Mouse (Mus musculus): Measurements from ENCODE around the gene Syne4. TPM values are rescaled to one million over a fixed set of nuclear protein-coding genes. Genes with fewer than 3 reads are reported as not detected.

Gene Syne4
- total RNA-seq, 2 experiments from 2014 or later: 9.4 to 14.2 TPM

- peak; percentile 53 to 77 for DNase-seq (ENCODE audit: low spot score in 2 of 2)
- no peak overlapping the region for H3K4me3 ChIP-seq
- peak overlapping the region; percentile 70 for H3K27ac ChIP-seq
- no peak for TF ChIP-seq CTCF (conservative IDR thresholded peaks at IDR 0.05)
Observed at GRCm38 (mm10) chr7:30324300-30324944, 9.8 kb downstream of the Syne4 start.

GRCm38 (mm10) chr7:30325364-30325763 is 10.8 kb downstream of the Syne4 start:
- TF ChIP-seq CTCF (conservative IDR thresholded peaks at IDR 0.05): peak; percentile 65
- no peak overlapping the region for H3K4me3 ChIP-seq
- no peak for DNase-seq (ENCODE audit: low spot score in 2 of 2)
- H3K27ac ChIP-seq: no peak overlapping the region; the same call in 1 of the 2 replicates

- DNase-seq (ENCODE audit: low spot score in 2 of 2): no peak
- H3K27ac ChIP-seq: no peak overlapping the region
- no peak overlapping the region for H3K4me3 ChIP-seq
- no peak for TF ChIP-seq CTCF (conservative IDR thresholded peaks at IDR 0.05)
Observed at GRCm38 (mm10) chr7:30326427-30326826, 11.8 kb downstream of the Syne4 start.

GRCm38 (mm10) chr7:30327140-30327539 is 12.5 kb downstream of the Syne4 start:
- TF ChIP-seq CTCF (conservative IDR thresholded peaks at IDR 0.05): no peak
- DNase-seq (ENCODE audit: low spot score in 2 of 2): no peak
- Histone ChIP-seq H3K4me3 (no peak overlapping the region), H3K27ac (peak overlapping the region; percentile 6; the same call in 1 of the 2 replicates)

GRCm38 (mm10) chr7:30328379-30328778 is 13.8 kb downstream of the Syne4 start:
- no peak overlapping the region for H3K27ac ChIP-seq
- DNase-seq (ENCODE audit: low spot score in 2 of 2): no peak
- H3K4me3 ChIP-seq: no peak overlapping the region
- no peak for TF ChIP-seq CTCF (conservative IDR thresholded peaks at IDR 0.05)

- peak overlapping the region; percentile 43 for H3K4me3 ChIP-seq
- peak; percentile 95 for TF ChIP-seq CTCF (conservative IDR thresholded peaks at IDR 0.05)
- peak overlapping the region; percentile 83 for H3K27ac ChIP-seq
- peak; percentile 91 to 96 for DNase-seq (ENCODE audit: low spot score in 2 of 2)
Observed at GRCm38 (mm10) chr7:30331887-30332286, 17.3 kb downstream of the Syne4 start.

- peak overlapping the region; percentile 53 for H3K27ac ChIP-seq
- no peak for TF ChIP-seq CTCF (conservative IDR thresholded peaks at IDR 0.05)
- DNase-seq (ENCODE audit: low spot score in 2 of 2): no peak
- peak overlapping the region; percentile 43; the same call in 1 of the 2 replicates for H3K4me3 ChIP-seq
Observed at GRCm38 (mm10) chr7:30332622-30333259, 18.1 kb downstream of the Syne4 start.

- no peak for TF ChIP-seq CTCF (conservative IDR thresholded peaks at IDR 0.05)
- peak in 1 of 2 experiments; percentile 48 for DNase-seq (ENCODE audit: low spot score in 2 of 2)
- H3K27ac ChIP-seq: peak overlapping the region; percentile 58
- H3K4me3 ChIP-seq: no peak overlapping the region
Observed at GRCm38 (mm10) chr7:30333436-30333835, 18.8 kb downstream of the Syne4 start.

- H3K4me3 ChIP-seq: no peak overlapping the region
- H3K27ac ChIP-seq: no peak overlapping the region
- no peak for DNase-seq (ENCODE audit: low spot score in 2 of 2)
- TF ChIP-seq CTCF (conservative IDR thresholded peaks at IDR 0.05): no peak
Observed at GRCm38 (mm10) chr7:30334563-30334962, 20.0 kb downstream of the Syne4 start.

GRCm38 (mm10) chr7:30335688-30336087 is 21.1 kb downstream of the Syne4 start:
- H3K27ac ChIP-seq: peak overlapping the region; percentile 54
- DNase-seq (ENCODE audit: low spot score in 2 of 2): no peak
- no peak overlapping the region for H3K4me3 ChIP-seq
- no peak for TF ChIP-seq CTCF (conservative IDR thresholded peaks at IDR 0.05)

- DNase-seq (ENCODE audit: low spot score in 2 of 2): peak; percentile 88 to 93
- peak; percentile 98 for TF ChIP-seq CTCF (conservative IDR thresholded peaks at IDR 0.05)
- Histone ChIP-seq H3K4me3 (no peak overlapping the region), H3K27ac (peak overlapping the region; percentile 54; the same call in 1 of the 2 replicates)
Observed at GRCm38 (mm10) chr7:30336384-30336783, 21.8 kb downstream of the Syne4 start.

GRCm38 (mm10) chr7:30339432-30340109 is 25.0 kb downstream of the Syne4 start:
- DNase-seq (ENCODE audit: low spot score in 2 of 2): no peak
- Histone ChIP-seq H3K27ac (peak overlapping the region; percentile 72), H3K4me3 (no peak overlapping the region)
- TF ChIP-seq CTCF (conservative IDR thresholded peaks at IDR 0.05): no peak

- no peak for DNase-seq (ENCODE audit: low spot score in 2 of 2)
Observed at GRCm38 (mm10) chr7:30346635-30347379, 32.2 kb downstream of the Syne4 start.

More at GRCm38 (mm10) chr7:30346635-30347379, 32.2 kb downstream of the Syne4 start:
- no peak overlapping the region for H3K4me3 ChIP-seq
- no peak for TF ChIP-seq CTCF (conservative IDR thresholded peaks at IDR 0.05)
- H3K27ac ChIP-seq: no peak overlapping the region

Measured in layer of hippocampus, adult 2 months (tissue).